Mouse (Mus musculus): ENCODE data around the gene E030018B13Rik. TPM values are rescaled to one million over a fixed set of nuclear protein-coding genes. Genes with fewer than 3 reads are reported as not detected.
A peak's percentile ranks its signal among the peaks of the same experiment; 100 is the strongest.

Gene E030018B13Rik
- total RNA-seq, 2 experiments from 2014 or later = not detected

- DNase-seq (ENCODE audit: low spot score in 2 of 2) = no peak
- intact Hi-C loops (cut with DNase I) = no loop called here
Measured at GRCm38 (mm10) chr7:63912924-63913723, 3.5 kb upstream of the E030018B13Rik start.

GRCm38 (mm10) chr7:63913724-63914692 is 2.6 kb upstream of the E030018B13Rik start:
- DNase-seq (ENCODE audit: low spot score in 2 of 2) = no peak
- intact Hi-C loops (cut with DNase I) = no loop called here

GRCm38 (mm10) chr7:63914891-63915290 is 1.8 kb upstream of the E030018B13Rik start:
- intact Hi-C loops (cut with DNase I) = no loop called here
- no peak for DNase-seq (ENCODE audit: low spot score in 2 of 2)

- intact Hi-C loops (cut with DNase I) = no loop called here
- peak in 1 of 2 experiments; percentile 58 for DNase-seq (ENCODE audit: low spot score in 2 of 2)
Measured at GRCm38 (mm10) chr7:63917693-63918092, 1.0 kb downstream of the E030018B13Rik start.

GRCm38 (mm10) chr7:63918771-63919768 is 2.4 kb downstream of the E030018B13Rik start:
- intact Hi-C loops (cut with DNase I) = no loop called here
- no peak for DNase-seq (ENCODE audit: low spot score in 2 of 2)

GRCm38 (mm10) chr7:63921909-63922562 is 5.4 kb downstream of the E030018B13Rik start:
- DNase-seq (ENCODE audit: low spot score in 2 of 2) = no peak
- intact Hi-C loops (cut with DNase I) = no loop called here

- no peak for DNase-seq (ENCODE audit: low spot score in 2 of 2)
- intact Hi-C loops (cut with DNase I) = no loop called here
Measured at GRCm38 (mm10) chr7:63922571-63922970, 5.9 kb downstream of the E030018B13Rik start.

GRCm38 (mm10) chr7:63922975-63923374 is 6.3 kb downstream of the E030018B13Rik start:
- no peak for DNase-seq (ENCODE audit: low spot score in 2 of 2)
- intact Hi-C loops (cut with DNase I) = no loop called here

- intact Hi-C loops (cut with DNase I) = no loop called here
- no peak for DNase-seq (ENCODE audit: low spot score in 2 of 2)
Measured at GRCm38 (mm10) chr7:63924151-63924550, 7.5 kb downstream of the E030018B13Rik start.

- DNase-seq (ENCODE audit: low spot score in 2 of 2) = peak; percentile 89
- intact Hi-C loops (cut with DNase I) = loop anchor here (1.0 kb wide), 1 partner anchor 11 kb away; no protein-coding TSS in a partner anchor
Measured at GRCm38 (mm10) chr7:63924747-63925412, 8.2 kb downstream of the E030018B13Rik start.

- intact Hi-C loops (cut with DNase I) = loop anchor here (1.0 kb wide), 1 partner anchor 11 kb away; no protein-coding TSS in a partner anchor
- DNase-seq (ENCODE audit: low spot score in 2 of 2) = peak; percentile 77 to 86
Measured at GRCm38 (mm10) chr7:63925413-63926360, 9.0 kb downstream of the E030018B13Rik start.

- intact Hi-C loops (cut with DNase I) = no loop called here
- no peak for DNase-seq (ENCODE audit: low spot score in 2 of 2)
Measured at GRCm38 (mm10) chr7:63926492-63926891, 9.8 kb downstream of the E030018B13Rik start.

- intact Hi-C loops (cut with DNase I) = no loop called here
- DNase-seq (ENCODE audit: low spot score in 2 of 2) = no peak
Measured at GRCm38 (mm10) chr7:63927121-63927520, 10.5 kb downstream of the E030018B13Rik start.

GRCm38 (mm10) chr7:63929080-63929479 is 12.4 kb downstream of the E030018B13Rik start:
- no peak for DNase-seq (ENCODE audit: low spot score in 2 of 2)
- intact Hi-C loops (cut with DNase I) = no loop called here

- DNase-seq (ENCODE audit: low spot score in 2 of 2) = no peak
- intact Hi-C loops (cut with DNase I) = no loop called here
Measured at GRCm38 (mm10) chr7:63930132-63930531, 13.5 kb downstream of the E030018B13Rik start.

- intact Hi-C loops (cut with DNase I) = no loop called here
Measured at GRCm38 (mm10) chr7:63930766-63931165, 14.1 kb downstream of the E030018B13Rik start.

GRCm38 (mm10) chr7:63932461-63932860 is 15.8 kb downstream of the E030018B13Rik start:
- intact Hi-C loops (cut with DNase I) = no loop called here
- no peak for DNase-seq (ENCODE audit: low spot score in 2 of 2)

More at GRCm38 (mm10) chr7:63930766-63931165, 14.1 kb downstream of the E030018B13Rik start:
- DNase-seq (ENCODE audit: low spot score in 2 of 2) = no peak
